Mouse (Mus musculus) embryonic fibroblast, embryonic 13.5 days (primary cell): ENCODE data around the gene Cyp8b1.

ENCODE experiments used
- CTCF ChIP-seq: IDR thresholded peaks from 2 replicates; pipeline ENCODE4 v1.5.1; 2011; ENCODE audit warnings: mild to moderate bottlenecking, control low read depth, low read length, moderate library complexity, borderline replicate concordance; ENCODE audit not compliant: insufficient read depth
- POLR2A ChIP-seq: IDR thresholded peaks from 2 replicates; pipeline ENCODE4 v1.6.1; 2011; ENCODE audit warnings: low read depth, mild to moderate bottlenecking, control low read depth, low read length, moderate library complexity

- TF ChIP-seq CTCF = no peak
- no peak for TF ChIP-seq POLR2A
These were observed 11.2 kb downstream of the Cyp8b1 start for GRCm38 (mm10) chr9:121904946-121905345.
